Mouse (Mus musculus): ENCODE measurements around the gene Commd8. TPM values are rescaled to one million over a fixed set of nuclear protein-coding genes. Genes with fewer than 3 reads are reported as not detected.

Gene Commd8
- total and polyA plus RNA-seq, 2 experiments from 2014 or later = 66.2 to 158 TPM

DNA sequence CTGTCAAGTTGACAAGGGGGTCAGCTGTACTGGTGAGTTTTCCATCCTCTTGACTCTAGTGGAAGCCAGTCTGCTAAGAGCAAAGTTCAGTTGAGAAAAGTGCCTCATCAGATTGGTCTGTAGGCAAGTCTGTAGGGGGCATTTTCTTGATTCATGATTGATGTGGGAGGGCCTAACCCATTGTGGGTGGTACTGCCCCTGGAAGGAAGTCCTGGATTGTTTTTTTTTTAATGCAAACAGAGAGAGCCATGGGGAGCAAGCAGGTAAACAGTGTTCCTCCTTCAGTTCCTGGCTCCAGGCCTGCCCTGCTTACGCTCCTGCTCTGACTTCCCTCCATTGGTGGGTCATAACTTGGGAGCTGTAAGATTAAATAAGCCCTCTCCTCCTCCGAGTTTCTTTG is 34.1 kb downstream of the Commd8 start:
- no peaks in the 10 kb centered on the region for H3K36me3 ChIP-seq (ENCODE audit: insufficient read depth)
- no peaks in the 10 kb centered on the region for H3K9me3 ChIP-seq (ENCODE audit: low read length)
- no peak overlapping the region for H3K9ac ChIP-seq
- H3K4me3 ChIP-seq (ENCODE audit: low read depth, low read length) = no peak overlapping the region
- H3K4me1 ChIP-seq (ENCODE audit: insufficient read depth) = no peaks in the 10 kb centered on the region
- no peak for ATAC-seq
- WGBS = 68% methylated on average over 2 of the region's 2 CpGs
- no peak overlapping the region for H3K4me2 ChIP-seq (ENCODE audit: low read depth)
- no peak for TF ChIP-seq CTCF (IDR thresholded peaks at IDR 0.05; ENCODE audit: low read depth)
- H3K27me3 ChIP-seq (ENCODE audit: insufficient read depth, low read length) = no peaks in the 10 kb centered on the region
- H3K27ac ChIP-seq (ENCODE audit: low read depth, low read length) = no peak overlapping the region
- no peak for DNase-seq

DNA sequence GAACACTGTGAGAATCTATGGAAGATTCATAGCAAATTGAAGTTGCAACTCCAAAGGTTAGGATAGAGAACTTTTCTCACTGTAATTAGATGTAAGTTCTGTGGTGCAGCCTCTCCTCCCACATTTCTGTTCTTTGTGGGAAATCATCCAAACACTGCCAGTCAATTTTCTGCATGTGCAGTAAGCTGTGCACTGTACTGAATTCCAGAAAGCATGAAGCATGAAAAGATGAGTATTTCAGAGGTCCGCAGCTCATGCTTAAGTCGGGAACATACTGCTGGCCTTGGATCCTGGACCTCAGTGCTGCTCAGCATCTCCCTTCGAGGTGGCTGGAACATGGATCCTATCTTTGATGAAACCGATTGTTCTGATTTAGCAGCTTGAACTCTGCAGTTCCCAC is 41.3 kb downstream of the Commd8 start:
- Histone ChIP-seq H3K27ac (ENCODE audit: low read depth, low read length) (no peak overlapping the region), H3K4me2 (ENCODE audit: low read depth) (no peak overlapping the region), H3K4me3 (ENCODE audit: low read depth, low read length) (no peak overlapping the region), H3K27me3 (ENCODE audit: insufficient read depth, low read length) (no peaks in the 10 kb centered on the region), H3K4me1 (ENCODE audit: insufficient read depth) (no peaks in the 10 kb centered on the region), H3K36me3 (ENCODE audit: insufficient read depth) (no peaks in the 10 kb centered on the region), H3K9ac (no peak overlapping the region), H3K9me3 (ENCODE audit: low read length) (no peaks in the 10 kb centered on the region)
- DNase-seq (no peak), ATAC-seq (no peak)
- no peak for TF ChIP-seq CTCF (IDR thresholded peaks at IDR 0.05; ENCODE audit: low read depth)
- WGBS = 86% methylated on average over 4 of the region's 4 CpGs

DNA sequence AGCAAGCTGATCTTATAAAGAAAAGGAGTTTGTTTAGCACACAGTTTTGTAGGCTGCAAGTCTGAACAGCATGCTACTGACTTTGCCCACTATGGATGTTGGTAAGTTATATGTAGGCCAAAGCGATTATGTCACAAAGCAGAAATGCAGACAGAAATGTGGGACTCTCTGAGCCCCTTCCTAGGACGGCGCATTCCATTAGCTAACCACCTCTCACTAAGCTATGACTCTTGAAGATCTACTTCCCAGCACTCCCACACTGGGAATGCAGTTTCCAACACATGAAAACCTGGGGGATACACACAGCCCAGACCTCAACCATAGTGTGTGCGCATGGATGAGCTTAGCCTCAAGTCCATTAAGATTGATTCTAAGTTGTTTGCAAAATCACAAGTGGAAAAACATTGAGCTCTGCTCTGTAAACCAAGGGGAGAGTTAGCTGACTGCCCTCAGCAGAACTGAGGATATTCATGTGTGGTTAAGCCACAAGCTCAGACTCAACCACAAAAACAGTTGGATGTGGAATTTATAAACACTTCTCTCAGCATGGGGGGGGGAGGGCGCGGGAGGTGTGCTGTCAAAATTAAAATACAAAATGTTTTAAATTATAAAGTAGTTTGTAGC is 45.5 kb downstream of the Commd8 start:
- no peak for DNase-seq
- Histone ChIP-seq H3K9ac (no peak overlapping the region), H3K4me1 (ENCODE audit: insufficient read depth) (no peaks in the 10 kb centered on the region), H3K4me3 (ENCODE audit: low read depth, low read length) (no peak overlapping the region), H3K27ac (ENCODE audit: low read depth, low read length) (no peak overlapping the region), H3K9me3 (ENCODE audit: low read length) (no peaks in the 10 kb centered on the region), H3K27me3 (ENCODE audit: insufficient read depth, low read length) (no peaks in the 10 kb centered on the region), H3K36me3 (ENCODE audit: insufficient read depth) (no peaks in the 10 kb centered on the region), H3K4me2 (ENCODE audit: low read depth) (no peak overlapping the region)
- WGBS = 93% methylated on average over 6 of the region's 6 CpGs
- no peak for TF ChIP-seq CTCF (IDR thresholded peaks at IDR 0.05; ENCODE audit: low read depth)
- ATAC-seq = no peak
